Mouse (Mus musculus): ENCODE measurements around the gene Galc.

Galc gene

DNA sequence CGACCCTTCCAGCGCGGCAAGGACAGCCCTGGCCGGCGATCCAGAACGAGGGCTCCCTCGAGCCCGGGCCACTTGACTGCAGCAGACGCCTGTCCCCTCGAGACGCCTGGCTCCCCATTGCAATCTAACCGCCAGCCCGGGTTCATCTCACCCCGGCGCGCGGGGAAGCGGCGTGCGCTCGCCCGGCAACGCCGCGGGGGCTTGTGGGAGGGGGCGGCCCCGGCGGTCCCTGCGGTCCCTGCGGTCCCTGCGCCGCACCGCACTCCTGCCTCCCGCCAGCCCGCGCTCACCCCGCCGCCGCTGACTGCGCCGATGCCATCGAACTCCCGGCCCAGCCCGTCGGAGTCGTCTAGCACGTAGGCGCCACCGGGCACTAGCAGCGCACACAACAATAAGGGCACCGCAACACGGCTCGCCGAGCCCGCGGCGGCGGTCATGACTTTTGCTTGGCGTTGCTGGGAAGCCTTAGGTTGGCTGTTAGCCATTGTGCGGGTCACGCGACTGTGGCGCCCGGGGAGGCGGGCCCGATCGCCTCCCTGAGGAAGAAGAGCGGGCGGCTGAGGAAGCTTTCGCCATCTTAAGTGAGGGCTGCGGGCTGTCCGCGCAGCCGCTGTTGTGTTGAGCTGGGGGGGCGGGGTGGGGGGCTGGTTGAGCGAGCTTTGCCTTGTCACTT is at the start of gene Galc:
TSS of gene Galc (minus strand) at position 615 of the 673 bp plus-strand sequence.
- DNase-seq (ENCODE audit: low read depth): peak; percentile 58

DNA sequence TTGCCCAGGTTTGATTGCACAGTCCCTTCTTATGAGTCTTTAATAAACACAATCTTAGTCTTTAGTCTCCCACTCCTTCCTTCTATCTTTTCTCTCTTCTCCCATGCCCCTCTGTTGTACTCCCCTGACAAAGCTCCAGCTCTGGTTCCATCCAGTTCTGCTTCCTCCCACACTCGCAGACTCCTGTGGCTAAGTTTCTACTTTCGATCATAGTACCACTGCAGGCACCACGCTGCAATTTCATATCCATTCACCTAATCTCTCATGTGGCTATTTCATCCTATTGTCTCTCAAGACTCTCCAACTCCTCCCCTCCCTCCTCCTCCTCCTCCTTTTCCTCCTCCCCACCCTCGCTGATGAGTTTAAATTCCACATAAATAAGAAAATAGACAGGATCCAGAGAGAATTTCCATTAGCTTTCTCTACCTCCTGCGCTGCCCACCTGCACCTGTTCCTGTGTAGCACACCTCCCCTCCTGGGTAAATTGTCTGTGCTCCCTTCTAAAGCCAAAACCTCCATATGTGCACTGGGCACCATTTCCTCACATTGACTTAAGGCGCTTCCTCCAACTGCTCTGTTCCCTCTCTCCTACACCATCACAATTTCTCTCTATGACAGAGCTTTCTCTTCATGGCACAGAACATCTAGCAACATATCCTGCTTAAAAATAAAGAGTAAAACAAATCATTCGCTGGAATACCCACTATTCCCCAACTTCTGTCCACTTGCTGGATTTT is 48.1 kb upstream of the Galc start:
- no peak for DNase-seq (ENCODE audit: low read depth)

DNA sequence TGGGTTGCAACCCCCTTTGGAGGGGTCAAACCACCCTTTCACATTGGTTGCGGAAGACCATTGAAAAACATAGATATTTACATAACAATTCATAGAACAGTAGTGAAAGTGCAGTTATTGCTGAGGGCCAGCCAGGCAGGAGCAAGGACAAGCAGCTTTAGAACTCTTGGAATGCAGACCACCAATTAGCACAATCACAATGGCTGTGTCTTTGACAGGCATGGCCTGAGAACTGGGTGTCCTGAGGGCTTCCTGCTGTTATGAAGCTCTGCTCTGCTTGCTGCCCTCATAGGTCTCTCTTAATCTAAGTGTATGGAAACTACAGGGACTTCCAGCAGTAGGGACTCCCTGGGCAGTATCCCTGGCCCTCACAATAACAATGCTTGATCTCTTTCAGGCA is 43.8 kb upstream of the Galc start:
- no peak for DNase-seq (ENCODE audit: low read depth)

DNA sequence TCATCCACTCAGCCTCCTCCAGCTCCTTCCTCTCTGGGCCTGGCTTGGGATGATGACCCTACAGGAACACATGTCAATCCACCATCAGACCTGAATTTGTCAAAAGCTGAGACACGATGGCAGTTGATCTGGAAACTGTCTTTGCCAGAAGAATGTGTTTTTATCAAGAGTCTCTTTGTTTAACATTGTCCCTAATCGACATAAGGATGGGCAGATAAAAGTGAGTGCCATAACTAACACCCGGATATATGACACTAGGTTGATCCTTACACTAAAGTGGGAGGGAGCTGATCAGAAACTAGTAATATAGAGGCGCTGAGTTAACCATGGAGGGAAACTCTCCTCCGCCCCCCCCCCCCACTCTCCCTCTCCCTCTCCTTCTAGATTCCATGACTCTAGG is 42.7 kb upstream of the Galc start:
- DNase-seq (ENCODE audit: low read depth): no peak

DNA sequence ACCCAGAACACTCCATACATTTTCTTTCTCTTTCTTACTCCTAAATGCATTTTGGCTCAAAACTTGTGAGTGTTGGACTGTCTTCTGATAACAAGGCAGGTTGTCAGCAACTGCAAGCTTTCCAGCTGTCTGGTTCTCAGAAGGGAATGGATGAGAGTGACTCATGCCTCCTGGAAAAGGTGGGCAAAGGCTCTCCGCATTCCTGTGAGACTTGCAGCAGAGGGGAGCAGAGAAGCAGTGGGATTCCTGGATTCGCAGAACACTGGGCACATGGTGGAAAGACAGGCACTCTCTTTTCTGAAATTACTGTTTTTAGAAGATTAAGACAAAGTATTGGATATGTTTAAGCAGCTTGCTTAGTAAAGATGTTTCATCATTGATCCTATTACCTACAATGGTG is 35.0 kb upstream of the Galc start:
- DNase-seq (ENCODE audit: low read depth): no peak

DNA sequence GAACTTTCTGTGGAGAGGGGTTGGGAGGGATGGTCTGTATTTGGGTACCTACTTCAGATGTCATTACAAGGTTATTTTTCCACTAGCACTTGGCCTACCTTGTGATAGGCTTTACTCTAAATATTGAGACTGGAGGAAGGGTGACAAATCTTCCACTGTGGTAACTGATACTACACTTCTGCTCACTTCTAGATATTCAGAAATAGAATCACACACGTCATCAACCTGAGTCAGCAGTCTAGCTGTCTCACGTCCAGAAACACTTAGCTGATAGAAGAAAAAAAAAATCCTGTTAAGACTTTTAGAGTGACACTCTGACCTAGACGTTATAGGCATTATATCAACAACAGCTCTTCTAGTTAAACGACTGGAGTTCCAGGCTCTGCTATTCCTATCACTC is 33.0 kb upstream of the Galc start:
- DNase-seq (ENCODE audit: low read depth): no peak

DNA sequence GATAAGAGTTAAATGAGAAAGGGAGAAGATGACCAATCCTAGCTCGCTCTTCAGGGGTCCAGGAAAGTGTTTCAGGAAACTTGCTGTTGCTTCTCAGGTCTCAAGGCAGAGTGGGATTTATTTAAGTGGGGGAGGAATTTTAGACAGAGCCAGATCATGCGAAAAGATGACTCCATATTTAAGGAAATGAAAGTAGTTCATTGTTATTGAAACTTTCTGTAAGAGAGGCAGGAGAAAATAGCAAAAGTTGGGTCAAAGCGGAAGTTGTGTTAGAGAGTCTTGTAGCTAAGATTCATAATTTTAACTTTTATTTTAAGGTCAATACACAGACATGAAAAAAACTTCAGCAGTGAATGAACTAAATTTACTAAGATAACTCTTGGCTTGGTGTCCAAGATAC is 31.2 kb upstream of the Galc start:
- DNase-seq (ENCODE audit: low read depth): no peak

DNA sequence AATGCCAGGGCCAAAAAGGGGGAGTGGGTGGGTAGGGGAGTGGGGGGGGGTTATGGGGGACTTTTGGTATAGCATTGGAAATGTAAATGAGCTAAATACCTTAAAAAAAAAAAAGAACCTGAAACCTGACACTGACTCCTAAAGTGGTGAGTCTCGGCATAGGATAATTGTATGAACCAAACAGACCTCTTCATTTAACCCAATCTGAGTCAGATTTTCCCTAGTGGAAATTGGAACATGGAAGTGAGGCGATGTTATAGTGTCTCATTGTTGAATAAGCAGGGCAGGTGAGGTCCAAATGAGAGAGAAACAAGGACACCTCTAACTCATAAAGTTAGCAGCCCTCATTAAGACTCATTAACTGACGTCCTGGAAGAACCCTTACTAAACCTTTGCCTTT is 25.2 kb upstream of the Galc start:
- DNase-seq (ENCODE audit: low read depth): no peak

DNA sequence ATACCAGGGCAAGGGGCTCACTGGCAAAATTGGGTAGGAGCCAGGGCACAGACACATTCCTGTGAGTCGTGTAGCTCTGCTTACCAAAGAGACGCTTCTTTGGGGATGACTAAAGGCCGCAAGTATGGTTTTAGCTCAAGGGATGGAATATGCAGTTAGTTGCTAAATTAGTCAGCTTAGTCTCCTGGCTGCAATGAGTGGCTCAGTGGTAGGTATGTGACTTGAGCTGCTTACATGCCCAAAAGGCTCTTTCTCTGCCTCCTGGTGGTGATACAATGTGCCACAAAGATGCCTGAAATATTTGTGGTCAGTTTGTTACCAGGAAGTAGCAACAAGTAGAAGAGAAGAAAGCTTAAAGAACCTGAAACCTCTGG is 24.2 kb upstream of the Galc start:
- DNase-seq (ENCODE audit: low read depth): no peak

DNA sequence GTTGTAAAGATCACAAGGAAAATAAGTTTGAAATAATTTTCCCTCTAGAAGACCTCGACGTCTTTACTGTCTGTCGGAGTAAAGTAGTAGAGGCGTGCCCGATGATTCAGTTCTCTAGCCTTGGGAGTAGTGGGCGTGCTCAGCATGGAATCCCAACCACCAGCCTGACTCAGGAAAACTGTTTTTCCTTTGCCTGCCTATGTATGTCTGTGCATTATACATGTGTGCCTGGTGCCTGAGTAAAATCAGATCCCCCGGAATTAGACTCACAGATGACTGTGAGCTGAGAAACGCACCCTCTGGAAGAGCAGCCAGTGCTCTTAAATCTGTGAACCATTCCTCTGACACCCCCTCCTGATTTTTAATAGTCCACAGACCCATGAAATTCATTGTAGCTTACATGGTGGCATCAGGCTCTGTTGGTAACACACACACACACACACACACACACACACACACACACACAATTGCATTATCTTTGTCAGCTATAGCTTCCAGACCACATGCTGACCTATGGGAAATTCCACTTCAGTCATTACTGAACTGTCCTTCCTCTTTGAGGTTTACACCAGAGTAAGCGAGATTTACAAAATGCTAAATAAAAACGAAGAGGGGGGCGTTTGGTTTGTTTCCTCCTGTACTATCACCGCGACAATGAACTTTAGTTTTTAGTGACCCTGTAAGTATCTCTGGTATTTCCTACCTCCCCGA is 23.7 kb upstream of the Galc start:
- DNase-seq (ENCODE audit: low read depth): no peak

DNA sequence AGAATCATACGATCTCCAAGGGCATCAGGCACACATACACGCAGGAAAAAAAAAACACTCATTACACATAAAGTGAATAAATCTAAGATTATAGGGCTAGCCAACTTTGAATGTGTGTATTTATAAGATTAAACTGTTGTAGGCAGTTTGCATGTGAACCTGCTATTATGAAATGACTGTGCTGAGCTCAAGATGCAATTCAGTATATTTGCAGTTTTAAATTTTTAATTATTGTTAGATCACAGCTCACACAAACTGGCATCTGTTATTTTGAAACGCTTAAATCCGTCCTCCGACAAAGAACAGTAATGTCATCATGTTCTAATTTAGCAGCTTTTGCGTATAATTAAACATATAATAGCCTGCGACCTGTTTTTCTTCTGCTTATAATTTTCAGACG is 21.7 kb upstream of the Galc start:
- DNase-seq (ENCODE audit: low read depth): no peak

DNA sequence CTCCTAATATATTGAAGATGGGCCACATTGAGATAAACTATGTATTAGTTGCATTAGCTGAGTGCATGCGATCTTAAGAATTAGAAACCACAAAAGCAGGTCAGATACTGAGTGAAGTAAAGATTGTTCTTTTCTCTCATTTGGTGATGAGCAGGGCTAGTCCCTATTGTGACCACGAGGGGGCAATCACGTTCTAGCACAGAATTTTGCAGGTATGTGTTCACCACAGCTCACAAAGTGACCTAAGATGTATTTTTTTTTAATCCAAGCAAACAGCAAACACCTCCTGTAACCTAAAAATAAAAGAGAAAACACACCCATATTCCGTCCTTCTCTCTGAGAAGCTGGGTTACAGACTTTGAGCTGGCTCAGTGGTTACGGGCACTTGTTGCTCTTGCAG is 21.3 kb upstream of the Galc start:
- DNase-seq (ENCODE audit: low read depth): peak; percentile 50

DNA sequence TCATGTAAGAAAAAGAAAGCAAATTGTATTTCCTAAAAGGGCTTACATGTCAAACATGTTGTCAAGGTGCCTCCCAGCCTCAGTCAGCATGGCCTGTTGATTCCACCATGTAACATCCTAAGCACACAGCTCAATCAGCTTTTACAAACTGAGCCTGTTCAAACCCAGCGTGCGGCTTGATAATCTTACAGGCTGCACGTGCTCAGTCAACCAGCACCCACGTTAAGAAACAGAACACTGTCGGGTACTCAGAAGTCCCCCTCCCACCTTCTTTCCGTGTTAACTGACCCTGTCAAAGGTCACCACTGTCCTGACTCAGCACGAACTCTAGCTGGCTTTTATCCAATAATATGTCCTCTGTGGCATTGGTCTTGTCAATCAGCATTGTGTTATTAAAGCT is 13.2 kb upstream of the Galc start:
- DNase-seq (ENCODE audit: low read depth): no peak

DNA sequence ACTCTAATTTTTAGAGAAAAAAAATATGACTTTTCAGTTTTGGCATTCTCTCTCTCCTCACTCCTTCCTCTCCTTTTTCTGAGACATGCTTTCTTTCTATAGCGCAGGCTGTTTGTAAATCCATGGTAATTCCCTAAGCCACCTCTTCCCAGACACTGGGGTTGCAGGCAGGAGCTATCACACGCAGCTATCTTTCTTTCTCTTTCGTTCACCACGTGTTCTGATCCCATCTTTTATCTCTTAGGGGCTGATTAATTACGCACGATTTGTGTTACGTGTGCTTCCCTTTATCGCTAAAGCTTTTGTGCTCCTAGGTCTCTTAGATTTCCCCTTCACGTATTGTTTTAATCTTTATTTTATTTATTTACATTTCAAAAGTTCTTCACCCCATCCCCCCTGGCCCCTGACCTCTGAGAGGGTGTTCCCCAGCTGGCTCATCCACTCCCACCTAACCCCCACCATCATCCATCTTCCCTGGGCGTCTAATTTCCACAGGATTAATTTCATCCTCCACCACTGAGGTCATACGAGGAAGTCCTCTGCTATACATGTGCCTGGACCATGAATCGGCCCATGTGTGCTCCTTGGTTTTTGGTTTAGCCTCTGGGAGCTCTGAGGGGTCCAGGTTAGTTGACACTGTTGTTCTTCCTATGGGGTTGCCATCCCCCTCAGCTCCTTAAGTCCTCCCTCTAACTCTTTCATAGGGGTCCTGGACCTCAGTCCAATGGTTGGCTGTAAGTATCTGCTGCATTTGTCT is 11.7 kb upstream of the Galc start:
- DNase-seq (ENCODE audit: low read depth): no peak

DNA sequence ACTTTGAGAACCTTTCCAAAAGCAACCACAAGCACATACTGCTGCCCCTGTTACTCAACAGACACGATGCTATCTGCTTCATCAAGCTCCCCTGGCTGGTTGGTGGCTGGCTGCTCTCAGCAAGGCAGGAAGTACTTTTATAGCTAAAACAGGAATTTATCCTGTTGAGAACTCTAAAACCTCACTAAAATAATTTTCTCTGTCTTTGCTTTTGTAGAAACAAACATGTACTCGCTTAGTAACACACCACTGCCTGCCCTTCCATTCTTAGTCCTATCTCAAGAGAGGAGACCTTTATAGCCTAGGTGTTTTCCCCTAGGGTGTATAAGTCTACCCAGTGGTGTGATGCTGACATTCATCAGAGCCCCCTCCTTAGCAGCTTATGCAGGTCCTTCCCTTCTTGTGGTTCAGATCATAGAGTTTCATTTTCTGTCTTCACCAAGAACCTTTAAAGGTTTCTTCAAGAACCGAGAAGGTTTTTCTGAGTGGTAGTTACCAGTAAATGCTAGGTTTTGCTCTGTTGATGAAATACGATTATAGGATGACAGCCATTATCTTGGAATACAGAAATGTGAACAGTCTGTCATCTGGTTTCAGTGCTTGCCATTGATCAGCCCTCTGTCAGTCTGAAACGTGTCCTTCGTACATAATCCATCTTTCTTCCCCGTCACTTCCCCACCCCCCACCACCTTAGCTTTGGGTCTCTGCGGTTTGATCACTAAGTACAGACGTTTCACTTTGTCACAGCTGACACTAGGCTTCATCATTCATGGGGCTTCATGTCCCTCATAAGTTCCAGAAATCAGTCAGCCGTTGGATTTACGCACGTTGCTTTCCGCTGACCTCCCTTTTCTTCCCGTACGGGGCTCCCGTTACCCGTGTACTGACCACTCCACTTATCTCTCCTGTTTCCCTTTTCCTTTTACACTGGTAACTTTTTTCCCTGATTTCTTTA is 10.8 kb upstream of the Galc start:
- DNase-seq (ENCODE audit: low read depth): no peak

DNA sequence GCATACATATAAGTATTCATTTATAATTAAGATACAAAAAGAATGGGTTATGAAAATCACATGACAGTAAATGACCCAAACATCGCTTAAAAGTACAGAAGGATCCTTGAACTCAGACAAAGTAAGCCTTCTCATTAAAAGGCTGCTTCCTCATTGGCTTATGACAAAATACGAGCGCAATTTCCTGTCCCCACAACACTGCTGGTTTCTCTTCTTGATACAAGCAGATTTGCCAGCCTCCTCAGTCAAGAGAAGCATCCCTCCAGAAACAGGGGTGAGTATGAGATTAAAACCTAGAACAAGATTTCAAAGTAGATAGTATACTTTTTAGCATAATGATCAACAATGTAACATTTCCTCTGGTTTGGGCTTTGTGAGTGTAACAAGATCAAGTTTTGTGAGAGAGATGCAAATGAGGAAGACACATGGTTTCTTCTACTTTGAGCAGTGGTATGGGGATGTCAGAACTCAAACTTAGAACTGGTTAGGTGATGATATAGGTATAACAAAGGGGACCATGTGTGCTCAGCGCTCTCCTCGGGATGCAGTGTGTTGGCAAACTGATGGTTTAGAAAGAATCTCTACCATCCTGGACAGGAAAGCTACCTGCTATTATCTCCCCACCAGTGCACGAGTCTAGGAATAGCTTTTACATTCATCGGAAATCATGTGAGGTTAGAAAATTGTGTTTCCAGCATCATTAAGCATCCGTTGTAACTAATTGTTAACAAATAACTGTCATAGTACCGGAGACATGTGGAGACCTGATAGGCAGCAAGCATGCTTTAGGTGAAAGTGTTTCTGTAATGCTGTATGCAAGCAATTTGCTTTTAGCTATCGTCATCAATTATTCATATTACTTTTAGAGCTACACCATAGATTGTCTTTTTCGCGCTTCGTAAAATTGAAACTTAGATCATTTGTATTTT is 9.4 kb upstream of the Galc start, which contains the start of gene Gpr65:
TSS of gene Gpr65 (plus strand) at position 195 of the 929 bp plus-strand sequence.
- no peak for DNase-seq (ENCODE audit: low read depth)

DNA sequence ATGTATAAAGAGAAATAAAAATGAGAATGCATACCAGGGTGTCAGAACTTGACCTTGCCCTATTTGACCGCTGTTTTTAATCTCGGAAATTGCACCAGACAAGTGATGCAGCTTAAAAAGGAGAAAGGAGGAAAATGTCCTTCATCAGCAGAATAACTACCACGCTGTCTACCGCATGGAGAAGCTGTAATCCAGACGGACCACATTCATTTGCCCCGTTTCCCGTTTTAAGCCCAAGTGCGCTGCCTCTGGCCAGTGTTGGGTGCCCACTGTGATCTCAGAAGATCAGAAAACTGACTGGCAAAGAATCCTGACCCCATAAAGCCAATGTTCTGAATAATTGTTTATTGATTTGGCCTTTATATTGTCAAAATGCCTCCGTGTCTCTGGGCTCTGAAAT is 6.4 kb upstream of the Galc start:
- DNase-seq (ENCODE audit: low read depth): no peak

DNA sequence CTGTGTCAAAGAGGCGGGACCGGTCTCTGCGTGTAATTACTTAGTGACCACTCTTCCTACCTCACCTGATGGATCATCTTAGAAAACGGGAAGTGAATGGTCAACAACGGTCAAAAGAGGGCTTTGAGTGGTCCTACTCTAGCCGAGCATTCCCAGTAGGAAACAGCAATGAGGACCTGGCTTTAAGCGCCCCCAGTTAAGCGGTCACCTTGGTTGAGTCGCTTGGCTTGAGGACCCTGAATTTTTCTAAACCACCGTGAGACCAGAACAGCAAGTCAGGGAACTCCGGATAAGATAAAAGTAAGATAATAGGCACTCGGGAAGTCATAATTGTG is 226 bp upstream of the Galc start:
- no peak for DNase-seq (ENCODE audit: low read depth)

DNA sequence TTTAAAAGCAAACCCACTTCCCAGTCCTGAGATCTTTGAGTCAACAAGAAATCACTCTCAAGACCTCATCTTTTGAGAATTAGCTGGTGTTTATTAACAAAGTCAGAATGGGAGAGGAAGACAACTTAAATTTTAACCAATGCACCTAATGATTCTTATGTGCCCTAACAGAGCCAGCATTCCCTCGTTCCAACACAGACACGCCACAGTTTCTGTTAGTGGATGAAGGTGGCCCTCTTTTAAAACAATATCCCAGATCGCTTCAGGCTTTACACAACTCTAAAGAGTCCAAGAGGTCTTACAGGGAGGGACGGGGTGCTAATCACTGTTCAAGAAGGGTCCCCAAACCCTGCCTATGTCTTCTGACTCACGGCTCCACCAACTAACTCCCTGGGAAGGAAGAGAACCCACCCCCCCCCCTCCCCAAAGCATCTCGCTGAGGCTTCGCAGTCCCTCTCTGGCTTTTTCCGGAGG is 851 bp downstream of the Galc start:
- no peak for DNase-seq (ENCODE audit: low read depth)

DNA sequence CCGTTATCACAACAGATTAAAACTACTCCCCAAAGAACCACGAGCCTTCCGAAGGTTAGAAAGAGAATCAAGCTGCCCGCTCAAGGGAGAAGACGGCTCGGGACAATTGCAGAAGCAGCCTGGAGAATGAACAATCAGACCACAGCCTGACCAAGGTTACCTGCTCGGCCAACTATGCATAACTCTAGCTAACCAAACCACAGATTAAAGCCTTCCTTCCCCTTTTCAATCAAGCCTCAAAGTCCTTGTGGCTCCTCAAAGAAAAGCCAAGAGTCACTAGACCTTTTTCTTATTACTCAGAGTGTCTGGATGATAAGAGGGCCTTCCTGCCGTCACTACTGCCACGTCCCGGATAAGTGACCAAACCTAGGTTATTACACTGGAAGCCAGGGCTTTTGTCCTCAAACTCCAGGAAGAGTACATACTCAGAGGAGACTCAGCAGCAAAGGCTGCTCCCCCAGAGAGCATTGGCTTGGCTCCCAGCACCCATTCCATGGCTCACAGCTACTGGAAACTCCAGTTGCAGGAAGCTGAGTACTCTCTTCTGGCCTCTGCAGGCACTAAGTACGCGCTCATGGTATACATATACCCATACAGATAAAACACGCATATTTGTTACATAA is 3.8 kb downstream of the Galc start:
- no peak for DNase-seq (ENCODE audit: low read depth)

All from c-Kit-positive CD71-negative TER-119-negative erythroid progenitor cells, embryonic 14.5 days (primary cell).